Mouse (Mus musculus): Measurements from ENCODE around the gene Plekho2.

- TF ChIP-seq EP300 (IDR thresholded peaks at IDR 0.05; ENCODE audit: insufficient read depth, low read depth, low read length) (peak; percentile 97), CTCF (IDR thresholded peaks at IDR 0.05) (peak; percentile 87), POLR2A (IDR thresholded peaks at IDR 0.05; ENCODE audit: insufficient read depth, low read depth, low read length) (peak; percentile 62)
These were observed 789 bp upstream of the Plekho2 start for GRCm38 (mm10) chr9:65580401-65581256.

All from heart, adult 2 months (tissue).